Mouse (Mus musculus): Measurements from ENCODE around the gene Gpr83.

GRCm38 (mm10) chr9:14858782-14859181 is 1.2 kb upstream of the Gpr83 start:
- TF ChIP-seq CTCF (IDR thresholded peaks at IDR 0.05): no peak
- TF ChIP-seq POLR2A (IDR thresholded peaks at IDR 0.05; ENCODE audit: insufficient read depth, low read depth, low read length): no peak
- no peak for TF ChIP-seq EP300 (IDR thresholded peaks at IDR 0.05; ENCODE audit: insufficient read depth, low read depth, low read length)

All from heart, adult 2 months (tissue).